Mouse (Mus musculus) C2C12 (cell line): Measurements from ENCODE around the gene Kctd10.

Experiments
- CTCF ChIP-seq: IDR thresholded peaks from one replicate; pipeline ENCODE4 v1.5.1; 2011; ENCODE audit not compliant: control insufficient read depth, insufficient read depth, insufficient read length
- MYOG ChIP-seq: IDR thresholded peaks from one replicate; pipeline ENCODE4 v1.6.1; 2011; ENCODE audit not compliant: control insufficient read depth, insufficient read length; ENCODE audit errors: extremely low read depth
- USF1 ChIP-seq: IDR thresholded peaks from one replicate; pipeline ENCODE4 v1.6.1; 2011; ENCODE audit warnings: low read depth, mild to moderate bottlenecking, control low read depth, moderate library complexity

DNA sequence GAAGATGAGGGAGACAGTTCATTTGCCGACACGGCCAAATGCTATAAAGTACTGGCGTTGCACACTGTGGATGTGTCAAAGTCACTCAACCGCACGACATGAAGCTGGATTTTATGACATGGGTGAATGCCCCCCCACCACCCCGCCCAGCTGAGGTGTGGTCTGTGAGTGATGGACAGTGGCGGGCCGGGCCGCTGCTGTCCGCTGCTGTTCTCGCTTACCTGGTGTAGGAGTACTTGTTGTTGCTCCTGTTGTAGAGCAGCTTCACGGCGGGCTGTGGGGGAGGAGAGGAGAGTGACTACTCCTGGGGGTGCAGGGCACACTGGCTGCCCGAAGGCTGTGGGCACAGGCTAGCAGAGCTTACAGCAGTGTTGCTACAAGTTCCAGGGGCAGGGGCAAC lies 12.2 kb downstream of the Kctd10 start:
- no peak for TF ChIP-seq MYOG
- TF ChIP-seq CTCF, result no peak
- TF ChIP-seq USF1, result no peak
